Mouse (Mus musculus) olfactory bulb, adult 2 months (tissue): Measurements from ENCODE around the gene Nlgn2.

Source experiments
- CTCF ChIP-seq: fragments of 200-500 bp; IDR thresholded peaks from 2 replicates; pipeline ENCODE4 v1.5.1; 2012; ENCODE audit warnings: low read depth, mild to moderate bottlenecking, low read length, moderate library complexity; ENCODE audit not compliant: insufficient read depth
- POLR2A ChIP-seq: fragments of 200-500 bp; IDR thresholded peaks from 2 replicates; pipeline ENCODE4 v1.6.1; 2012; ENCODE audit warnings: mild to moderate bottlenecking, low read depth, low read length, moderate library complexity; ENCODE audit not compliant: insufficient read depth

GRCm38 (mm10) chr11:69838714-69839104 lies 1.1 kb upstream of the Nlgn2 start:
- no peak for TF ChIP-seq POLR2A
- no peak for TF ChIP-seq CTCF
